ENCODE assay signal across 19 mouse cellular contexts in the genomic region with DNA sequence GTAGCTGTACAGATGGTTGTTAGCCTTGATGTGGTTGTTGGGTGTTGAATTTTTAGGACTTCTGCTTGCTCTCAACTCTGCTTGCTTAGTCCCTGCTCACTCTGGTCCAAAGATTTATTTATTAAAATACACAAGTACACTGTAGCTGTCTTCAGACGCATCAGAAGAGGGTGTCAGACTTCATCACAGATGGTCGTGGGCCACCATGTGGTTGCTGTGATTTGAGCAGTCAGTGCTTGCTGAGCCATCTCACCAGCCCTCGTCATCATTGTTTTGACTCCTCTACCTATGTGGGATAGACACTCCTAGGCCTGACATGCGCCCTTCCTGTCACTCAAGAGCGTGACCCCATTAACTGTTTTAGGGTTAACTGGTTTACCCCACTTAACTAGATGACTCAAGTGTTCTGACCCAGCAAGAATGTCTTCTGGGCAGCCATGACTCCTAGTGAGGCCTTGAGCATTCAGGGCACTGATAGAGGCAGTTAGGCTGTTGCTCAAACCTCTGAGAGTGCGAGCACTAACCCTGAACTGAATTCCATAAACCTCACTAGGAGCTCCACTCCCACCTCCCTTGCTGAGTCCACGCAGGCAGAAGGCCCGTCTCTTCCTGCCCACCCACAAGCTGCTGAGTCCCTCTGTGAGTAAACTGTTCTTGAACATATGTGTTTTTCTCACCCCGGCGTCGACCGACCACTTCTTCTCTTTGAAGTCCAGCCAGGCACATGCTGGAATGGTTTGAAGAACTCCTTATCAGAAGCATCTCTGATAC. TPM values are rescaled to one million over a fixed set of nuclear protein-coding genes. Genes with fewer than 3 reads are reported as not detected.
DNase-seq lines count a peak whose midpoint lies in the region; TF ChIP-seq lines count a peak whose summit lies in the region.
"Had no signal": no experiment of that assay in that cellular context is flagged by ENCODE, and none has a peak within 500 bp of the region (broad histone marks: within the 10 kb centered on the region; RNA-seq: fewer than 3 reads in every experiment).

No protein-coding gene starts in this region.

- H3K27ac ChIP-seq in layer of hippocampus, adult 2 months, result peak overlapping the region; percentile 70
- H3K27ac ChIP-seq in embryonic facial prominence, embryonic 10.5 days (replicated peaks), result no peak overlapping the region
- H3K27ac ChIP-seq in kidney, adult 2 months (ENCODE audit: insufficient read depth, low read depth, low read length), result no peak overlapping the region
- H3K27ac ChIP-seq: embryonic facial prominence, embryonic 15.5 days had no signal

- H3K9me3 ChIP-seq in embryonic facial prominence, embryonic 10.5 days, result no peaks in the 10 kb centered on the region
- H3K9me3 ChIP-seq: embryonic facial prominence, embryonic 15.5 days; G1E had no signal

- DNase-seq in adrenal gland, adult (ENCODE audit: inconsistent age in 2 of 2, low spot score in 1 of 2), result peak; percentile 62 to 85
- no peak for DNase-seq in adrenal gland, postnatal 4 days (ENCODE audit: low spot score in 2 of 2)
- peak; percentile 60 to 65 for DNase-seq in layer of hippocampus, adult 2 months (ENCODE audit: low spot score in 2 of 2)
- no peak for DNase-seq in layer of hippocampus, postnatal 10 days (ENCODE audit: low spot score in 2 of 2)
- peak; percentile 32 to 49 for DNase-seq in right cerebral cortex, adult 2 months (ENCODE audit: low spot score in 2 of 2)
- DNase-seq in right cerebral cortex, postnatal 36 days (ENCODE audit: low spot score in 2 of 2), result no peak
- no peak for DNase-seq in embryonic facial prominence, embryonic 10.5 days (ENCODE audit: low spot score)
- no peak for DNase-seq in kidney, adult 2 months
- DNase-seq: cerebellum, postnatal 10 days; kidney, adult 8-10 months; kidney, postnatal 36 days; midbrain, embryonic 14.5 days; retina, postnatal 1 day; thymus, postnatal 25 days had no signal

- no peak; the same call in 1 of the 2 replicates for TF ChIP-seq CTCF in layer of hippocampus, adult 2 months (conservative IDR thresholded peaks at IDR 0.05)
- no peak for TF ChIP-seq CTCF in kidney, adult 2 months (conservative IDR thresholded peaks at IDR 0.05; ENCODE audit: insufficient read depth, insufficient read length, low read depth, low read length)

- no peak for TF ChIP-seq POLR2A in kidney, adult 2 months (IDR thresholded peaks at IDR 0.05; ENCODE audit: low read depth, low read length)

- no peaks in the 10 kb centered on the region for H3K36me3 ChIP-seq in embryonic facial prominence, embryonic 10.5 days (replicated peaks)
- H3K36me3 ChIP-seq in kidney, adult 2 months (ENCODE audit: control insufficient read depth, insufficient read depth, low read length), result no peaks in the 10 kb centered on the region
- H3K36me3 ChIP-seq: embryonic facial prominence, embryonic 15.5 days; G1E had no signal

- H3K4me3 ChIP-seq in layer of hippocampus, adult 2 months, result no peak overlapping the region
- H3K4me3 ChIP-seq in embryonic facial prominence, embryonic 10.5 days, result no peak overlapping the region
- H3K4me3 ChIP-seq in kidney, adult 2 months (ENCODE audit: insufficient read depth, low read depth, low read length), result no peak overlapping the region
- H3K4me3 ChIP-seq: embryonic facial prominence, embryonic 15.5 days had no signal

- 84% methylated on average over 12 of the region's 12 CpGs for WGBS in embryonic facial prominence, embryonic 10.5 days
- 69% methylated on average over 12 of the region's 12 CpGs for WGBS in kidney, adult 2 months

- no peaks in the 10 kb centered on the region for H3K27me3 ChIP-seq in embryonic facial prominence, embryonic 10.5 days (replicated peaks; ENCODE audit: low read depth, poor library complexity, severe bottlenecking)
- no peaks in the 10 kb centered on the region for H3K27me3 ChIP-seq in kidney, adult 2 months (replicated peaks; ENCODE audit: control insufficient read depth, insufficient read depth, low read length)
- H3K27me3 ChIP-seq: embryonic facial prominence, embryonic 15.5 days had no signal

- no peaks in the 10 kb centered on the region for H3K4me1 ChIP-seq in embryonic facial prominence, embryonic 10.5 days
- no peaks in the 10 kb centered on the region; the same call in 1 of the 2 replicates for H3K4me1 ChIP-seq in kidney, adult 2 months (ENCODE audit: control insufficient read depth, insufficient read depth, low read length)
- H3K4me1 ChIP-seq: embryonic facial prominence, embryonic 15.5 days had no signal

RNA-seq across cellular contexts. Expression of a gene that starts 17.5 kb away (rescaled TPM):
- 100 to 1,000 TPM; 190 to 194 TPM for total RNA-seq in adrenal gland, postnatal 4 days (2021)
- 100 to 1,000 TPM; 105 to 115 TPM for total RNA-seq in layer of hippocampus, adult 2 months (2021)
- total RNA-seq in layer of hippocampus, postnatal 10 days (2021), result 100 to 1,000 TPM; 117 to 118 TPM
- 813 and 858 TPM in 2 replicates for polyA plus RNA-seq in embryonic facial prominence, embryonic 10.5 days (2016; fragmentation: Nextera tagmentation; extraction: Ambion mirVana)
- polyA plus RNA-seq in kidney, adult 2 months (2012; rRNA removed), result 163 and 166 TPM in 2 replicates

RNA-seq across cellular contexts. Expression of a gene that starts 31.3 kb away (rescaled TPM):
- 10 to 100 TPM; 30.8 to 43.9 TPM for total RNA-seq in adrenal gland, postnatal 4 days (2021)
- total RNA-seq in layer of hippocampus, adult 2 months (2021), result 10 to 100 TPM; 23.8 to 28.6 TPM
- 10 to 100 TPM; 21.9 to 23.8 TPM for total RNA-seq in layer of hippocampus, postnatal 10 days (2021)
- 39.0 and 43.7 TPM in 2 replicates for polyA plus RNA-seq in embryonic facial prominence, embryonic 10.5 days (2016; fragmentation: Nextera tagmentation; extraction: Ambion mirVana)
- polyA plus RNA-seq in kidney, adult 2 months (2012; rRNA removed), result 19.0 and 23.5 TPM in 2 replicates

RNA-seq across cellular contexts. Expression of a gene that starts 56.9 kb away (rescaled TPM):
- total RNA-seq in adrenal gland, postnatal 4 days (2021), result 1 to 10 TPM; 4.1 to 6.2 TPM
- 10 to 100 TPM; 18.4 to 20.3 TPM for total RNA-seq in layer of hippocampus, adult 2 months (2021)
- total RNA-seq in layer of hippocampus, postnatal 10 days (2021), result 1 to 10 TPM; 5.2 to 5.3 TPM
- 2.0 and 2.2 TPM in 2 replicates for polyA plus RNA-seq in embryonic facial prominence, embryonic 10.5 days (2016; fragmentation: Nextera tagmentation; extraction: Ambion mirVana)
- polyA plus RNA-seq in kidney, adult 2 months (2012; rRNA removed), result 4.9 and 6.5 TPM in 2 replicates
- total RNA-seq: hematopoietic stem cell, adult 5-6 weeks; megakaryocyte progenitor cell, adult 5-6 weeks had no signal
- polyA plus RNA-seq: G1E; liver, adult 2 months had no signal

Comparison
In these comparisons a context has a peak if more than half of its experiments do, and no peak if none do; other contexts are left out.
1. DNase-seq: peak in adrenal gland, adult (2 of 2), layer of hippocampus, adult 2 months (2 of 2) and right cerebral cortex, adult 2 months (2 of 2); none in adrenal gland, postnatal 4 days (0 of 2), layer of hippocampus, postnatal 10 days (0 of 2), right cerebral cortex, postnatal 36 days (0 of 2), embryonic facial prominence, embryonic 10.5 days (single experiment) and kidney, adult 2 months (single experiment).